Mouse (Mus musculus) midbrain, embryonic 14.5 days (tissue): ENCODE results near the gene Slit2. TPM values are rescaled to one million over a fixed set of nuclear protein-coding genes. Genes with fewer than 3 reads are reported as not detected.
"Not testable (repeated sequence)": the region's sequence is repeated elsewhere in the genome, so short reads cannot be mapped to it uniquely, and the experiment has no call there.

Experiments used
- ATAC-seq: fragments of 200-750 bp; cut with Nextera tagmentation; 2 replicates; pipeline ENCODE4 v1.8.0; 2017; ENCODE audit warnings: moderate number of reproducible peaks, moderate library complexity; ENCODE audit not compliant: low FRiP score, low TSS enrichment
- DNase-seq: peaks from one replicate; pipeline ENCODE4 v3.0.0-alpha.2; 2015
- H3K27ac ChIP-seq: fragments of 300-500 bp; sonication (generic); replicated peaks from 2 replicates; pipeline ENCODE4 v1.5.1; 2014; ENCODE audit warnings: mild to moderate bottlenecking, low read depth, low read length, moderate library complexity
- H3K27me3 ChIP-seq: fragments of 300-500 bp; sonication (generic); 2 replicates; pipeline ENCODE4 v1.6.1; 2014; ENCODE audit warnings: low read length, control low read depth, mixed read lengths; ENCODE audit not compliant: control insufficient read depth, insufficient read depth
- H3K36me3 ChIP-seq: fragments of 300-500 bp; sonication (generic); 2 replicates; pipeline ENCODE4 v1.6.1; 2014; ENCODE audit warnings: low read length, control low read depth; ENCODE audit not compliant: control insufficient read depth, insufficient read depth
- H3K4me1 ChIP-seq: fragments of 300-500 bp; sonication (generic); 2 replicates; pipeline ENCODE4 v1.6.1; 2014; ENCODE audit warnings: mild to moderate bottlenecking, antibody characterized with exemption, low read length, control low read depth; ENCODE audit not compliant: control insufficient read depth, insufficient read depth
- H3K4me2 ChIP-seq: fragments of 300-500 bp; sonication (generic); 2 replicates; pipeline ENCODE4 v1.6.1; 2014; ENCODE audit warnings: mild to moderate bottlenecking, low read length, moderate library complexity
- H3K4me3 ChIP-seq: fragments of 300-500 bp; sonication (generic); replicated peaks from 2 replicates; pipeline ENCODE4 v1.5.1; 2014; ENCODE audit warnings: low read depth, low read length
- H3K9ac ChIP-seq: fragments of 300-500 bp; sonication (generic); replicated peaks from 2 replicates; pipeline ENCODE4 v1.6.1; 2014; ENCODE audit warnings: mild to moderate bottlenecking, low read length, moderate library complexity
- H3K9me3 ChIP-seq: fragments of 300-500 bp; sonication (generic); 2 replicates; pipeline ENCODE4 v1.6.1; 2016; ENCODE audit warnings: low read length, control low read depth, mixed read lengths; ENCODE audit not compliant: control insufficient read depth
- WGBS: fragments of 180-500 bp; shearing (Covaris S2); extraction: QIAGEN DNeasy Blood & Tissue Kit; methylation state at CpG from one replicate; pipeline ENCODE4 v1.1.7; 2014; 5-methylcytosine and 5-hydroxymethylcytosine counted together
- polyA plus RNA-seq: library from polyadenylated mRNA; unstranded; fragments of >200 nt; fragmentation: Nextera tagmentation; extraction: Ambion mirVana; gene quantifications from 2 replicates; pipeline ENCODE4 v1.2.1, GENCODE M21; 2014

Slit2 gene
- polyA plus RNA-seq, 1 experiment from 2014 or later, result 25.7 TPM

DNA sequence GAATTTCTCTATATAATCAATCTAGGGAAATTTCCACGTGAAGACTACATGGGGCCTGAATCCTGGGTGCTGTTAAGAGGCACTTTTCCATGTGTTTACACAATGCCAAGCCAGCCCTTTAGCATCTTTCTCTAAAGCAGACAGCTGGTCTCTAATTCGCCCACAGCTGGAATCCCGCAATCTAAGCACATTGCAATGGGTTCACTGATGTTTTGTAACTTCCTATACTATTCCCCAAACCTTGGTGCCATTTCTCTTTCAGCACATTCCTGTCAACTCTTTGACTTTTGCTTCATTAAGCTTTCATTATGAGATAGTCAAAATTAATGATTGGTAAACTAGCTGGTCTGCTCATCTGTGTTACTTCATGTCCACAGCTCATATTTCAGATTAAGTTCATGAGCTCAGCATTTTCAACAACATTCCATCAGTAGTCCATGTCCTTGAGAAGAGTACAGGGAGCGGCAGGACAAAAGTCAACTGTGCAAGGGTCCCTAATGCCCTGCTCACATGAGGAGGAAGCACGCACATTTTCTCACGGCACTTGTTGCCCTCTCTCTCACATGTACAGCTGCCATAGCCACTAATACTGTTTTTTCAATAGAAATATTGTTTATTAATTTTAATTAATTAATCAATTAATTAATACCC is 247.6 kb downstream of the Slit2 start:
- Histone ChIP-seq H3K4me2 (no peak overlapping the region), H3K9me3 (no peaks in the 10 kb centered on the region), H3K27me3 (no peaks in the 10 kb centered on the region), H3K27ac (no peak overlapping the region), H3K4me1 (no peaks in the 10 kb centered on the region), H3K4me3 (no peak overlapping the region), H3K36me3 (no peaks in the 10 kb centered on the region), H3K9ac (no peak overlapping the region)
- WGBS, result 86% methylated on average over 6 of the region's 6 CpGs
- ATAC-seq (no peak), DNase-seq (no peak)

DNA sequence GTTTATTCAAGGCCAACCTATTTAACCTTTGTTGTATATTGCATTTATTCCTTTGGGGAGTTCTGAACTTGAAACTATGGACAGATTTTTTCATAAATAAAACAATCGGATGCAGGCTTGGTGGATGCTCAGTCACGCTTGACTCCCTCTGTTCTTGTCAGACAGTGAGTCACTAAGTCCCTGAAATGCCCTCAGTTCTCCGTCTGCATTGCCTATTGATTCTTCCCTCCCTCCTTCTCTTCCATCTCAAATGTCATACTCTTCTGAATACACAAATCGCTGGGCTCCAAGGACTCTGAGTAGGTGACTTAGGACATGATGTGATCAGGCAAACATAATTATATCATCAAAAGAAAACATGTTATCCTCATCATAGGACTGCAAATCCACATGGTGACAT is 251.8 kb downstream of the Slit2 start:
- H3K9ac ChIP-seq, result no peak overlapping the region
- H3K36me3 ChIP-seq, result no peaks in the 10 kb centered on the region
- DNase-seq (no peak), ATAC-seq (no peak)
- WGBS, result 12% methylated on average over 4 of the region's 4 CpGs
- H3K4me3 ChIP-seq, result no peak overlapping the region
- no peaks in the 10 kb centered on the region for H3K27me3 ChIP-seq
- H3K27ac ChIP-seq, result no peak overlapping the region
- no peaks in the 10 kb centered on the region for H3K4me1 ChIP-seq
- no peaks in the 10 kb centered on the region for H3K9me3 ChIP-seq
- H3K4me2 ChIP-seq, result no peak overlapping the region

DNA sequence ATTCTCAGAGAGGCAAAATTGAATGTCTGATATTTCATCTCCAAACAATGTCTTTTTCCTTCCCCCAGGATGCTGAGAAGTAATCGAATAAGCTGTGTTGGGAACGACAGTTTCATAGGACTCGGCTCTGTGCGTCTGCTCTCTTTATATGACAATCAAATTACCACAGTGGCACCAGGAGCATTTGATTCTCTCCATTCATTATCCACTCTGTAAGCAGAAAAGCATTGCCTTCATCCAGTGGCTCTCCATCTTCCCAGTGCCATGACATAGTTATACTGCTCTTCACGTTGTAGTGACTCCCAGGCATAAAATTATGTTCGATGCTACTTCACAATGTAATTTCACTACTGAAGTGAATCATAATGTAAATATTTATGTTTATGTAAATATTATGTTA is 252.3 kb downstream of the Slit2 start:
- Histone ChIP-seq H3K4me2 (no peak overlapping the region), H3K27me3 (no peaks in the 10 kb centered on the region), H3K4me1 (no peaks in the 10 kb centered on the region), H3K9me3 (no peaks in the 10 kb centered on the region), H3K4me3 (no peak overlapping the region), H3K27ac (no peak overlapping the region), H3K36me3 (no peaks in the 10 kb centered on the region), H3K9ac (no peak overlapping the region)
- ATAC-seq (no peak), DNase-seq (peak; percentile 19)
- 40% methylated on average over 6 of the region's 6 CpGs for WGBS

DNA sequence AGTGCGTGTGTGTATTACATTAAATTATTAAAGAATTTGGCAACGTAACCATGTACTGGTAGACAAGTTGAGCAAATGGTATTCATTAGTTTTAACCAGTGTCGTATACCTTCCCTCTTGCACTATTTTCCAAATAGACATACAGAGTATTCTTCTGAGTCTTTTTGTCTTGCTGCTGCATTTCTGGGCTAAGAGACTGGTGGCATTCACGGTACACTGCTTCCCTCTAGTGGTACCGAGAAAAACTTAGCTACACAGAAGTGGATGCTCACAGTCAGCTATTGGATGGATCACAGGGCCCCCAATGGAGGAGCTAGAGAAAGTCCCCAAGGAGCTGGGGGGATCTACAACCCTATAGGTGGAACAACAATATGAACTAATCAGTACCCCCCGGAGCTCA is 257.8 kb downstream of the Slit2 start:
- H3K4me3 ChIP-seq, H3K36me3 ChIP-seq, H3K4me2 ChIP-seq, H3K9ac ChIP-seq, H3K4me1 ChIP-seq, H3K9me3 ChIP-seq, H3K27me3 ChIP-seq, H3K27ac ChIP-seq: not testable (repeated sequence)
- 31% methylated on average over 6 of the region's 6 CpGs for WGBS
- DNase-seq, result peak; percentile 86
- ATAC-seq, result peak; percentile 85; the same call in 1 of the 2 replicates

DNA sequence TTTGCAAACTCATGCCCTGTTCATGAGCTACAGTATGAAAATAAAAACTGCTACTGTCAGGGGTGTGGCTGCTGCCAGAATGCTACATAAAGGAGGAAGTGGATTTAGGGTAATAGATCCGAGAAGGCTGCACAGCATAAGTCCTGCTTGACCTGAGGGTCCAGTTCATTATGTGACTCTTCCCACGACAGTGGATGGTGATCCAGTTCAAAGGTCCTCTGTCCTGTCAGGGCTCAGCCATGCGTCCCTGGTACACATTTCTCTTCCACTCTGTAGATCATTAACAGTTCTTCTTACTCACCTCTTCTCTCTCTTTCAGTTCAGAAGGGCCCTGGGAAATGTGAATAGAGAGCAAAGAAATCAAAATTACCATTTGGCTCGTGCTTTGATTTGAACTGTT is 265.4 kb downstream of the Slit2 start:
- ATAC-seq, result no peak
- Histone ChIP-seq H3K4me2 (no peak overlapping the region), H3K9me3 (no peaks in the 10 kb centered on the region), H3K36me3 (peaks cover 11% of the 10 kb centered on the region), H3K27ac (no peak overlapping the region), H3K4me3 (no peak overlapping the region), H3K4me1 (no peaks in the 10 kb centered on the region), H3K9ac (no peak overlapping the region), H3K27me3 (no peaks in the 10 kb centered on the region)
- WGBS, result 88% methylated on average over 4 of the region's 4 CpGs
- DNase-seq, result no peak

DNA sequence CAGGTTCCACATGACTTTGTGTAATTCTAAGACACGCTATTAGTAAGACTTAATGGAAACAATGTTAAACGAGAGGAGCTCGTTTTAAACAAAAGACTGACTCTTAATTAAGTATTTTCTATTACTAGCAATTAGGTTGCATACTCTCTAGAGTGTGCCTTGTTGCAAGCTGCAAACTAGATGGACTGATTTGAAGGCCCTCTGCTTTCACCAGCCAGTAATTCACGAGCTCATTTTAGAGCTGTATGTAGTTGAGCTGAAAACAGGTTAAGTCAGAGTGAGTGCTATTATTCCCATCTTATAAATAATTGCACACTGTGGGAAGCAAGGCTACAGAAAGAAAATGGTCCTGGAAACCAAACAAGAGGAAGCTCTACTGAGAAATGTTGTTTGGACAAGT is 294.6 kb downstream of the Slit2 start:
- Histone ChIP-seq H3K9me3 (no peaks in the 10 kb centered on the region), H3K27ac (no peak overlapping the region), H3K27me3 (no peaks in the 10 kb centered on the region), H3K4me2 (no peak overlapping the region), H3K4me3 (no peak overlapping the region), H3K9ac (no peak overlapping the region), H3K4me1 (no peaks in the 10 kb centered on the region), H3K36me3 (no peaks in the 10 kb centered on the region)
- WGBS, result 81% methylated on average over 4 of the region's 4 CpGs
- ATAC-seq (no peak), DNase-seq (no peak)

DNA sequence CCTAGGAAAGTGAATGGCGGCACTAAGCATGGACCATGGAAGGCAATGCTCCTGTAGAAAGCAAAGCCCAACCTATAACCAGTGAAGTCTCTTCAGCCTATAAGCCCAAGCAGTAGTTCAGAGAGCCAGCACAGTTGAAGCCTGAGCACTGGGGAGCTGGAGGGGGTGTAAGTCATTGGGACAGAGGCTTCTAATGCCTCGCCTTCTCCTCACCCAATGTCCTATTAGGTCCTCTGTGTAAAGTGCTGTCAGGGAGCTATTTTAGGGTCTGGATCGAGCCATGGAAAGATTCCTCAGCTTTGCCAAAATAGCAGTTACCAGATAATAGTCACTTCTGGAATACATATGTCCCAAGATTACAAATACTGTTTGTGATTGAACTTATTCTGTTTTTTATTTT is 318.2 kb downstream of the Slit2 start:
- Histone ChIP-seq H3K4me3 (no peak overlapping the region), H3K36me3 (peaks cover 10% of the 10 kb centered on the region), H3K9ac (no peak overlapping the region), H3K9me3 (no peaks in the 10 kb centered on the region), H3K27me3 (no peaks in the 10 kb centered on the region), H3K27ac (no peak overlapping the region), H3K4me2 (no peak overlapping the region), H3K4me1 (no peaks in the 10 kb centered on the region)
- 91% methylated on average over 3 of the region's 3 CpGs for WGBS
- no peak for ATAC-seq
- no peak for DNase-seq

DNA sequence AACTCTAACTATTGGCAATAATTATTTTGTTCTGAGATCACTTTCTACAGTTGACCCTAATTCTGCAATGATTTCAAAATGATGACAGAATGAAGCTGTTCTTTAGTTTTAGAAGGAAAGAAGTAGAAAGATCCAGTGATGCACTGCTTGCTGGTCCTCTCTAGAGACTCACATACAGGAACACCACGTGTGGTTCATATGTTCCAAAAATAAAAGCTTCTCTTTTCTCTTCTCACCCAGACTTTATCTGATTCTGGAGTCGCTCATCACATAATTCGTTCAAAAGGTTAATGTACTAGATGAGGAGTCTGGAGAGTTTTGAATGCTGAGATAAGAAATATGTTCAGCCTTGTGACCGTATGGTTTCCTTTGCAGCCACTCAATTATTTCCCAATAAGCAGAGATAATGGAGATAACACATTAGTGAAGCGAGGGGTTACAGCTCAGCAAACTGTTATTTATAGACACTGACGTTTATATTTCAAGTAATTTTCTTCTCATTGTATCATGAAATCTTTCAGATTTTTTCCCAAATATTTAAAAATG is 332.2 kb downstream of the Slit2 start:
- Histone ChIP-seq H3K27ac (no peak overlapping the region), H3K36me3 (no peaks in the 10 kb centered on the region), H3K4me2 (no peak overlapping the region), H3K4me1 (no peaks in the 10 kb centered on the region), H3K27me3 (no peaks in the 10 kb centered on the region), H3K4me3 (no peak overlapping the region), H3K9me3 (no peaks in the 10 kb centered on the region), H3K9ac (no peak overlapping the region)
- DNase-seq (no peak), ATAC-seq (no peak)
- WGBS, result 89% methylated on average over 6 of the region's 6 CpGs

GRCm38 (mm10) chr5:48320597-48320996 is 337.7 kb downstream of the Slit2 start:
- ATAC-seq (no peak), DNase-seq (no peak)
- no peak overlapping the region for H3K27ac ChIP-seq
- H3K9me3 ChIP-seq, result no peaks in the 10 kb centered on the region
- no peaks in the 10 kb centered on the region for H3K27me3 ChIP-seq
- H3K9ac ChIP-seq, result no peak overlapping the region
- H3K36me3 ChIP-seq, result no peaks in the 10 kb centered on the region
- no peaks in the 10 kb centered on the region for H3K4me1 ChIP-seq
- no peak overlapping the region for H3K4me2 ChIP-seq
- 82% methylated on average over 4 of the region's 4 CpGs for WGBS
- no peak overlapping the region for H3K4me3 ChIP-seq
